Mouse (Mus musculus) kidney, adult 2 months (tissue): ENCODE measurements around the gene Smg7. TPM values are rescaled to one million over a fixed set of nuclear protein-coding genes. Genes with fewer than 3 reads are reported as not detected.

Experiments used
- DNase-seq: peaks from one replicate; pipeline ENCODE4 v3.0.0; 2021
- H3K27ac ChIP-seq: fragments of 200-500 bp; 2 replicates; pipeline ENCODE4 v1.5.1; 2012; ENCODE audit warnings: low read depth, low read length, control low read depth, inconsistent platforms; ENCODE audit not compliant: insufficient read depth
- H3K27me3 ChIP-seq: fragments of 200-500 bp; replicated peaks from 2 replicates; pipeline ENCODE4 v1.6.1; 2012; ENCODE audit warnings: mild to moderate bottlenecking, moderate library complexity, low read length, inconsistent platforms; ENCODE audit not compliant: control insufficient read depth, insufficient read depth
- H3K36me3 ChIP-seq: fragments of 200-500 bp; 2 replicates; pipeline ENCODE4 v1.6.1; 2012; ENCODE audit warnings: mild to moderate bottlenecking, moderate library complexity, low read length, inconsistent platforms; ENCODE audit not compliant: control insufficient read depth, insufficient read depth
- H3K4me1 ChIP-seq: fragments of 200-500 bp; 2 replicates; pipeline ENCODE4 v1.6.1; 2011; ENCODE audit warnings: low read length; ENCODE audit not compliant: control insufficient read depth, insufficient read depth
- H3K4me3 ChIP-seq: fragments of 200-500 bp; 2 replicates; pipeline ENCODE4 v1.5.1; 2011; ENCODE audit warnings: mild to moderate bottlenecking, low read depth, low read length, control low read depth; ENCODE audit not compliant: insufficient read depth
- CTCF ChIP-seq: fragments of 200-500 bp; conservative IDR thresholded peaks from 2 replicates; pipeline ENCODE4 v1.5.1; 2011; ENCODE audit warnings: low read depth, mild to moderate bottlenecking, control low read depth, low read length, moderate library complexity, mixed read lengths; ENCODE audit not compliant: insufficient read depth, insufficient read length
- POLR2A ChIP-seq: fragments of 200-500 bp; IDR thresholded peaks from one replicate; pipeline ENCODE4 v1.6.1; 2011; ENCODE audit warnings: low read depth, low read length, control low read depth
- WGBS: fragments of 180-500 bp; shearing (Covaris S2); methylation state at CpG from one replicate; pipeline ENCODE4 v1.1.7; 2018; 5-methylcytosine and 5-hydroxymethylcytosine counted together
- polyA plus RNA-seq: library from polyadenylated mRNA; depleted of rRNA; stranded (reverse); fragments of >200 nt; gene quantifications from 2 replicates; pipeline ENCODE4 v1.2.3, GENCODE M21; 2012; rRNA removed

Smg7 gene
- polyA plus RNA-seq, 1 experiment: 46.8 TPM

DNA sequence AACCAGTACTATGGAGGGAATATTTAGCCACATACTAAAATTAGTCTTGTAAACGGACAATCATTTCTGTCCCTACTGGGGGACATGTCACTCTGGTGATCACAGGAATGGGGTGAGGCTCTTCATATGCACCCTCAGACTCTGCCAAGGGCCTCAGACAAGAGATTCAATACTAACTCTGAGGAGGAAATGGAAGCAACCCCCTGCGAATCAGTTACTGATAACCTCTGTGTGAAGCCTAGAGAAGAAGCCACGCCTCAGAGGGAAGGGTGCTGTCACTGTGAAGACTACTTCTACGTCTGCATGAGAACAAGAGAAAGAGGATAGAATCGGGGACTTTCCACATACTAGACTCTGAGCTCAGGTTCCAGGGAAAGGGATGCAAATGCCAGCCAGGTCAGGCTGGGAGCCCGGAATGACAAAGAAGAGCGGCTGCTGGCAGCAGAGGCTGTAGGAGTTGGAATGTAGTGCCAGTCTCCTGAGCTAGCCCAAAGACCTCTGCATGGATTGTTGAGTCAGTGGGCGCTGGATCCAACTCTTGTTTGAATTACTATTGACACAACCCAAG is 106.7 kb downstream of the Smg7 start:
- Histone ChIP-seq H3K36me3 (no peaks in the 10 kb centered on the region), H3K4me3 (no peak overlapping the region), H3K27me3 (no peaks in the 10 kb centered on the region), H3K4me1 (no peaks in the 10 kb centered on the region), H3K27ac (no peak overlapping the region)
- no peak for TF ChIP-seq POLR2A
- TF ChIP-seq CTCF: no peak
- no peak for DNase-seq
- WGBS: 78% methylated on average over 8 of the region's 8 CpGs

DNA sequence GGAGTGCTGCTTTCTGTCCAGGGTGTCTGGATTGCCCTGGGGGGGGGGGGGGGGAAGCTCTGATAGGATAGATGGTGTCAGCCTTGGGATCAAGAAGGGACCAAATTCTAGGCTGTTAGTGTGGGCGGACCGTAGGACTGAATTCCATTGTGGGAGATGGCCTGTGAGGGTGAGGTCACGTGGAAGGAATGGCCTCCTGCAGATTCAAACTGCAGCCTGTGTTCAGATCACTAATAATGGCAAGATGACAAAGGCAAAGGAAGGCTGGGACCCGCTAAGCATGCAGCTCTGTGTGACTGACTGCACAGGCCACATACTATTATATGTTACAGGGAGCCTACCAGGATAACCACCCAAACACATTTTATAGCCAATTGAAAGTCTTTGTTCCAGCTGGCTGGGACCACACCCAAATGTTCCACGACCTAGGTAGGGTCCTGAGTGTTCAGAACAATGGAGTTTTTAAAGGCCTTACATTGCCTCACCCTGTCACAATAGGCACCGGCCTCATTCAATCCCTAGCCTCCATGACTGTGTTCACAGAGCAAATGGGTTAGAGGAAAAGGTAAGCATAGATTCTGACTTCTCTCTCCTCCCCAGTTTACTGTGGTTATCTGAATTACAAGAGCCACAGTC is 108.8 kb downstream of the Smg7 start:
- no peak overlapping the region for H3K27ac ChIP-seq
- H3K4me3 ChIP-seq: no peak overlapping the region
- no peaks in the 10 kb centered on the region for H3K27me3 ChIP-seq
- TF ChIP-seq POLR2A (no peak), CTCF (no peak)
- WGBS: 80% methylated on average over 6 of the region's 6 CpGs
- no peaks in the 10 kb centered on the region for H3K4me1 ChIP-seq
- H3K36me3 ChIP-seq: no peaks in the 10 kb centered on the region
- DNase-seq: no peak

DNA sequence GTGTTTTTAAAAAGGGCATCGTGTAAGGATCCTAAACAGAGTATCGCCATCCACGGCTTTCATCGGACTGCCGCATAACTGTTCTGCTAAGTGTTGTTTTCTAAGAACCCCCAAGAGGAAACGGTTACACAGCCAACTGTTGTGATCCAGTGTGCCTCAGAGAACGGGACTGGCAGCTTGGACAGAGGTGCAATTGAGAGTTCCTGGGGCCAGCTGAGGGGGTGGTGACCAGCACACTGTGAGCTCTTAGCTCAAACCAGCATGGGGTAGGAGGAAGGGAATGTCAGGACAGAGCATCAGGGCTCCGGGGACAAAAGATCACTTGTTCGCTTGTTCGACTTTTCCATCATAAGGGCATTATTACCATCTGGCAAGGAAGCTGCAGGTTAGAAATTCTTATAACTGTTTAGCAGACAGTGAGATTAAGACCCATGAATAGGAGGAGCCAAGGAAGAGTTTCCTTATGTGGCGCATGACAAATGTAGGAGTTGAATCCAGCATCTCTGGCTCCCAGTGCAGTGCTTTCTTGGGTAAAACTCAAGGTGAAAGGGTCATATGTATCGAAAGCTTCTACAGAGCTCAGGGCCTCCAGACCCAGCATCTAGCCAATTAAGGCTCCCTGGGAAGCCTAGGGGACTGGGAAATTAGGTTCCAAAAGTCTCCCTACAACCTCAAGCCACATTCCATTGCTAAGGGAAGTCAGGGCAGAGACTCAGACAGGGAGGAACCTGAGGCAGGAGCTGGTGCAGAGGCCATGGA is 109.5 kb downstream of the Smg7 start:
- no peak for TF ChIP-seq CTCF
- no peak for TF ChIP-seq POLR2A
- 78% methylated on average over 12 of the region's 12 CpGs for WGBS
- Histone ChIP-seq H3K27ac (no peak overlapping the region), H3K27me3 (no peaks in the 10 kb centered on the region), H3K4me1 (no peaks in the 10 kb centered on the region), H3K4me3 (no peak overlapping the region), H3K36me3 (no peaks in the 10 kb centered on the region)
- DNase-seq: no peak

DNA sequence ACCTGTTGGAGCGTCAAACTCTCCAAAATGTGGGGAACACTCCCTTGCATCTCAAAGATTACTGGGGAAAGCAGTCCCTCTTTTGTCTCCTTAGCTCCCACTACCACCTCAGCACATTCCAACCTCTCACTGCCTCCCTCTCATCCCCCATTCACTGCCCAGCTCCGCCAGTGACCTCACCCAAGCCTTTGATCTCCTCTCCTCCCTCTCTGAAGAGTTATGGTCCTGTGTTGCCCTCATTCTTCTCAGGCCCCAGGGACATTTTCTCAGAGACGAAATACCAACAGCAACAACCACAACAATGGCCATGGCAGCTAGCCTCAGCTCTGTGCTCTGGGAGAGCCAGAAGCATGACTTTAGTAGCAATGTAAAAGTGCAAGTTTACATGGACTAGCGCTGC is 111.2 kb downstream of the Smg7 start:
- 46% methylated on average over 4 of the region's 4 CpGs for WGBS
- no peak for TF ChIP-seq CTCF
- TF ChIP-seq POLR2A: no peak
- H3K4me1 ChIP-seq: no peaks in the 10 kb centered on the region
- no peaks in the 10 kb centered on the region for H3K27me3 ChIP-seq
- no peak overlapping the region for H3K27ac ChIP-seq
- DNase-seq: no peak
- H3K4me3 ChIP-seq: no peak overlapping the region
- H3K36me3 ChIP-seq: no peaks in the 10 kb centered on the region

DNA sequence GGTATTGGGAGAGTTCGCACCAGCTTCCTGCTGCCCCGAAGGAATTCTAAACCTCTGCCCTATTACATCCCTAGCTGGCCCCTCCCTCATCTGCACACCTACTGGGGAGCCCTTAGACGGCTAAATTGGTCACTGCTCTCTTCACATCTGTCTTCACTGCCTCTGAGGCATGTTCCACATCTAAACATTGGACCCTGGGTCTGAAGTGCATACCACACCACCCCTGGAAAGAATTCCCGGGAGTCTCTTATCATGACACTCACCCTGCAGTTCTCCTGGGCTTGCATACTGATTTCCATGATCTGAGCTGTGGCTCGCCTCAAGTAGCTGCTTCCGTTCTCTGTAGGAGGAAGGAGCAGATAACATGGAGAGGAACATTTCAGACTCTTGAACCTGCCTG is 111.6 kb downstream of the Smg7 start:
- Histone ChIP-seq H3K4me3 (no peak overlapping the region), H3K27ac (no peak overlapping the region), H3K36me3 (no peaks in the 10 kb centered on the region), H3K27me3 (no peaks in the 10 kb centered on the region), H3K4me1 (no peaks in the 10 kb centered on the region)
- TF ChIP-seq CTCF: no peak
- TF ChIP-seq POLR2A: no peak
- 9% methylated on average over 6 of the region's 6 CpGs for WGBS
- DNase-seq: peak; percentile 11

DNA sequence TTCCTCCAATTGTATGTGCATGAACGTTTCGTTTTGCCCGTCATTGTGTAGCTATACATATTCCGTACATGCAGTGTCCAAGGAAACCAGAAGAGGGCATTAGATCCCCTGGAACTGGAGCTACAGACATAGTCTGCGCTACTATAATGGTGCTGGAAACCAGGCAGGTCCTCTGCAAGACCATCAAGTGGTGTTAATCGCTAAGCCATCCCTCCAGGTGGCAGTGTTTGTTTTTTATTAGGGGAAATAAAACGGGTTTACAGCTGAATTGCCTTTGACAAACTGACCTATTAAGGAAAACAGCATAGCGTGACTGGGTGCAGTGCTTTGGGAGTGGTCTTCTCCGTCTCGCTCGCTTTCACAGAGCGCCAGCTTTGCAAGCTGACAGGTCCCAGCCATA is 112.2 kb downstream of the Smg7 start:
- H3K4me1 ChIP-seq: no peaks in the 10 kb centered on the region
- H3K4me3 ChIP-seq: no peak overlapping the region
- H3K27ac ChIP-seq: no peak overlapping the region
- TF ChIP-seq CTCF: peak; percentile 52
- no peak for TF ChIP-seq POLR2A
- WGBS: 18% methylated on average over 12 of the region's 12 CpGs
- no peaks in the 10 kb centered on the region for H3K36me3 ChIP-seq
- no peaks in the 10 kb centered on the region for H3K27me3 ChIP-seq
- DNase-seq: peak; percentile 67

DNA sequence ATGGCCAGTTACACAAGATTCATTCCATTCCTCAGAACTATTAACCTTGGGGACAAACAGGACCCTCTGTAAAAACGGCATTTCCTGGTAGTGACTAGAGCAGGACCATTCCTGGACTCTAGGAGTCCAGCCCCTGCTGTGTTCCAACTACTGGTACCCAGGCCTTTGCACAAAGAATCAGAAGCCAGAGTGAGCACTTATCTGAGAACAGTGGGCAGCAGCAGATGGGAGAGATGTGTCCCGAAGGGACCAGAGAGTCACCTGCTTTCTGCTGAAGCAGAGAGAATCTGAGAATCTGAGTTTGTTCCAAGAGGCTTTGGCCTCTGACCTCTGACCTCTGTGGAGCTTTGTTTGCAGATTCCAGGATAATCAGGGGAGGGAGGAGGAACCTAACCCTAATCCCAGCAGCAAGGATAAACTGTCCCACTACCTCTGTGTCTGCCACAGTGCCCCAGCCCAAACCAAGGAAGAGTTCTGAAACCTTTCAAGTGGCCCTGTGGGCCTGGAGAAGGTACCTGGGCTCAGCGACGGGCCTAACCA is 114.3 kb downstream of the Smg7 start:
- H3K27ac ChIP-seq: no peak overlapping the region
- H3K4me1 ChIP-seq: no peaks in the 10 kb centered on the region
- no peaks in the 10 kb centered on the region for H3K36me3 ChIP-seq
- no peaks in the 10 kb centered on the region for H3K27me3 ChIP-seq
- peak; percentile 35 for DNase-seq
- 59% methylated on average over 4 of the region's 4 CpGs for whole genome bisulfite sequencing
- no peak overlapping the region for H3K4me3 ChIP-seq
- TF ChIP-seq CTCF: no peak
- TF ChIP-seq POLR2A: no peak

Other genes with a start within 250 kb of the Smg7 start
- gene Apobec4, start 152.1 kb downstream of the Smg7 start, polyA plus RNA-seq: not detected in 2 replicates
- 68.4 and 73.2 TPM in 2 replicates for gene Rgl1, start 136.3 kb downstream of the Smg7 start, polyA plus RNA-seq
- gene Arpc5, start 136.1 kb downstream of the Smg7 start, polyA plus RNA-seq: 67.4 and 67.5 TPM in 2 replicates
- gene Ncf2, start 102.5 kb downstream of the Smg7 start, polyA plus RNA-seq: 2.6 and 4.2 TPM in 2 replicates
- gene Nmnat2, start 52.3 kb upstream of the Smg7 start, polyA plus RNA-seq: 0.27 and 0.41 TPM in 2 replicates